Mouse (Mus musculus) spleen, adult 2 months (tissue): ENCODE data around the gene Pik3cb.

Experiments used
- CTCF ChIP-seq: fragments of 200-500 bp; IDR thresholded peaks from 2 replicates; pipeline ENCODE4 v1.5.1; 2011; ENCODE audit warnings: mild to moderate bottlenecking, inconsistent platforms; ENCODE audit not compliant: insufficient read depth, insufficient read length, insufficient replicate concordance; ENCODE audit errors: extremely low read depth
- POLR2A ChIP-seq: fragments of 200-500 bp; IDR thresholded peaks from 2 replicates; pipeline ENCODE4 v1.6.1; 2011; ENCODE audit warnings: low read depth, low read length, inconsistent platforms

GRCm38 (mm10) chr9:99140063-99140882, at the start of gene Pik3cb:
- TF ChIP-seq CTCF (no peak), POLR2A (peak; percentile 16)
